Mouse (Mus musculus): ENCODE data around the gene Slc44a5. TPM values are rescaled to one million over a fixed set of nuclear protein-coding genes. Genes with fewer than 3 reads are reported as not detected.
"Not testable (repeated sequence)": the region's sequence is repeated elsewhere in the genome, so short reads cannot be mapped to it uniquely, and the experiment has no call there.

The Slc44a5 gene
- total RNA-seq, 4 experiments from 2014 or later = 28.3 to 56.4 (median 43.1) TPM

DNA sequence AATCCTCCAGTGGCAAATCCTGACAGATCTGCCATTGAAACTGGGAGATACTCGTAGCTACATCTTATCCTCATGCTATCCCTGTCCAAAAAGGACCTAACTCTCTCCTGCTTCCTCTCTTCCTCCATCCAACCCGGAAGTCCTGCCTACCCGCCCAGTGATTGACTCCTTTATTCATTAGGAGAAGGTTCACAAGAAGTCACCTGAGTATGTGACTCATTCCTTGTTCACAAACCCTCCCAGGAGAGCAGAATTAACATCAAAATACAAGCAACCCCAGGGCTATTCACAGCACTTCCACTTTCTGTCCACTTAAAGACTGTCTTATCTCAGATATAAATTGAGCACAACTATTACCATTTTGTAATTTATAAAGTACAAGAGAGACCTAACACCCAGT lies 180.3 kb downstream of the Slc44a5 start:
- not testable (repeated sequence) for DNase-seq (ENCODE audit: low spot score in 2 of 2)

DNA sequence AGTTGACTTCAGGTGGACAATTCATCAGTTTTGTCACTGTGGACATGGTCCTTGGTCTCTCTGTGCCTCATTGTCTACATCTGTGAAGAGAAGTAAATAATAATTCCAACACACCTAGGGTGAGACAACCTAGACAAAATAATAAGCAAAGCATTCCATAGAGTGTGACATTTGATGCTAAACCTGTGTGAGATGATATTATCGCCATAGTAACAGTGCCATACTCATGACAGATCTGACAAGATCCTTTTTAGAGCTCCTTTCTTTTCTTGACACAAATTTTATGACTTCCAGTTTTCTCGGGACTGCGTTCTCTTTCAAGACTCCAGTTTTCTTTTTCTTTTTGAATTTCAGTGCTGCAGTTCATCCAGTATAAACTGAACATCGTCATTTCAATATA lies 192.6 kb downstream of the Slc44a5 start:
- no peak for DNase-seq (ENCODE audit: low spot score in 2 of 2)

DNA sequence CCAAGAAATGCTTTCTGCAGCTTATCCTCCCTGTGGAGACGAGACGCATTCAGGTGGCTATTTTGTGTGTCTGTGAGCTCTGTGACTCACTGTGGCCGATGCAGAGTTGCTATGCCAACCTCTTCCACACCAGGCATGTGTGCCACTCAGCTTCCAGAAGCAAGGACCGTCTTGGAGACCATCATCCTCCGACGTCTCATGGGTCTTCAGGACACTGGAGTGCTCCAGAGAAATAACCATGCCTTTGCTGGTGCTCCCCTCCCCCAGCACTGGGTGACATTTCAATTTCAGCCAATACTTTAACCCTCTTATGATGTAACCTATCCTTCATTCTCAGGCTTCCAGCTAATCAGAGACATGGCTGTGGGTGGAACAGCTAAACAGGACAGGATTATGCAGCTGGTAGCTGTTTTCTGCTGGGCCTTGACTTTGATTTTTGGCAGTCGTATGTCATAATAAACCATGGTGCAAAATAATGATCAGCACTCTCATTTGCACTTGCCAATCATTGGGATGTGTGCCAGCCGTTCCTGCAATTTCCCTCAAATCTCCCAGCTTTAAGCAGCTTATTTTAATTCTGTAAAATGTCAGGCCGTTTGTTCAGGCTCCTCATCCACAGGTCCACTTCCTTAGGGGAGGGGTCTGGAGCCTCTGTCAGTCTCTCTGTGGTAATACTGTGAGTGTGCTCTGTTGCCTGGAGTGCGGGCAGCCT lies 198.8 kb downstream of the Slc44a5 start:
- peak; percentile 77 to 82 for DNase-seq (ENCODE audit: low spot score in 2 of 2)

DNA sequence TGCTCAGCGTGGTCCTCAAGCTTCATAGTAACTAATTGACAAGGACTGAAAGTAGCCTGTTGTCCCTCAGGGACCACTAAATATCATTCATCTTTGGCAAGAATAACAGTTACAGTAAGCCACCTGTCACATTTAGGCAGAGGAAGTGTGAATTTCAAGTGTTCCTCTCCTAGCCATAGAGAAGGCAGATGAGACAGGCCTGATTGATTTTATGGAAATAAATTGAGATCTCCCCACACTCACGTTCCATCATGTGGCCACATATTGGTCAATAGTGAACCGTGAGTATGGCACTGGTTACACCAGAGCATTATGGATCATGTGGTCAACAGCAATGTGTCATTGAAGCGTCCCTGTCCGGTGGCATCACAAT lies 199.3 kb downstream of the Slc44a5 start:
- DNase-seq (ENCODE audit: low spot score in 2 of 2) = no peak

DNA sequence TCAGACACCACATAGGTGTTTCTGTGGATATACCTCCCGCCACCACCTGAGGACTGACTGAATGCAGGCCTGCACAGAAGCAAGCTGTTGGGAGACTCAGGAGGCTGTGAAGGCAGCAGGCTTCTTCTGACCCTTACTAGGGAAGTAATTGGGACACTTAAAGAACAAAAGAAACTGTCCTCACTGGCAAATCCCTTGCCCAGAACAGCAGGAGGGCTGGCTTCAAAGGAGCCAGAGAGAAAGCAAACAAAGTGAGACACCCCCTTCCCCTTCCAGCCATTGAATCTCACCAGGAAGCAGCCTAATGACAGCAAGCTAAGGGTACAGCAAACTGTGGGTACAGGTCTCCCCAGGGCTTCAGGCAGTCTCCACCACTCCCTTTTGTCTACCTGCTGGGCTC lies 200.3 kb downstream of the Slc44a5 start:
- no peak for DNase-seq (ENCODE audit: low spot score in 2 of 2)

DNA sequence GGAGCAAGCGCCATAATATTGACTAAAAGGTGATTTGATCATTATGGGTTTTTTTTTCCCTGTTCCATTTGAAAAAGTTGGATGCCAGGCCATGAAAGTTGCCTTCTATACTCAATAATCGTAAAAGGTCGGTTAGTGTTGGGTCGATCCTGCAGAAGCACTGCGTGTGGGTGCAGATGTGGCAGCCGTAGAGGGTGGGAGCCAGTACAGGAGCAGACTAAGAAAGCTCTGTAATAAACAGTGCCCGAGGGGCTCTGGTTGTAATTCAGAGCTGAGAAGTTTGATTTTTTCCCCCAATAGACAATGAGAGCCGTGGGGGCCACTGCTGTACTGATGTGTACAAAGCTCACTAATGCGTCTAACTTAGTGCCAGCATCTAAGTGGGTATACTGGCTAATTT lies 200.8 kb downstream of the Slc44a5 start:
- DNase-seq (ENCODE audit: low spot score in 2 of 2) = no peak

DNA sequence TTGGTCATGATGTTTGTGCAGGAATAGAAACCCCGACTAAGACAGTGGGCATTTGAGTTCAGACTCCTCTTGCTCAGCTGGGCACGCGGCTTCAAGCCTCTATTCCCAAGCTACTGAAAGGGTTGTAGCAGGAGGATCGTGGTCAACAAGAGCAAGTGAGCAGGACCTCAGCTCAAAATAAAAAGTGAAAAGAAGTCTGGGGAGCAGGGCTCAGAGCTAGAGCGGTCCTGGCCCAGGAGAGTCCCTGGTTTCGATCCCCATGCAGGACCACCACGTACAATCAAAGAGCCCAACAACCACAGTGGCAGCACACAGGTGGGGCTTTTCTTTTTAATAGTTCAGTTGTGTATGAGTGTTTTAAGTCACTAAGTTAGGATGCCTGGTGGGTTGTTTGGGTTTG lies 201.5 kb downstream of the Slc44a5 start:
- DNase-seq (ENCODE audit: low spot score in 2 of 2) = no peak

DNA sequence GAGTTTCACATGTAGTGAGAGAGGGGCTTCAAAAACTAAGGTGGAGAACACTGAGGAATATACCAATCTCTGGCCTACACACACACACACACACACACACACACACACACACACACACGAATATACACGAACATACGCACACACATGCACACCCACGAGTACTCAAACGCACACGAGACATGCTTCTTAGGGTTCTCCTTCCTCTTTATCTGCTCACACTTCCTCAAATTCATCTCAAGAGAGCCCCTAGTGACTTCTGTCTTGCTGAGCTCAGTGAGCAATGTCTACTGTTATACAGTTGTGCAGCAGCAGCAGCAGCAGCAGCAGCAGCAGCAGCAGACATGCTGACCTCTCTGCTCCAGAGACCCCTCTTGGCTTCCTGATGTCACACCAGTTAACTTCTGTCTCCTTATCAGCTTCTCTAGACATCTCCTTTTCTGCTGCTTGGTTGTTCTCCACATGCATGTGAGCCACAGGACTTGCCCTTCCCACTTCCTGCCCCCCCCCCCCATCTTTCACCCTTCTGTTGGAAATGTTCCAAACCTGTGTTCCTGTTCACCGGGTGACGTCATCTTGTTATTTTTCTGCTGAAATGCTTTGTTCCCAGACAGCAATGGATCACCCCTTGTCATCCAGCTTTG lies 204.5 kb downstream of the Slc44a5 start:
- peak in 1 of 2 experiments; percentile 0 for DNase-seq (ENCODE audit: low spot score in 2 of 2)

DNA sequence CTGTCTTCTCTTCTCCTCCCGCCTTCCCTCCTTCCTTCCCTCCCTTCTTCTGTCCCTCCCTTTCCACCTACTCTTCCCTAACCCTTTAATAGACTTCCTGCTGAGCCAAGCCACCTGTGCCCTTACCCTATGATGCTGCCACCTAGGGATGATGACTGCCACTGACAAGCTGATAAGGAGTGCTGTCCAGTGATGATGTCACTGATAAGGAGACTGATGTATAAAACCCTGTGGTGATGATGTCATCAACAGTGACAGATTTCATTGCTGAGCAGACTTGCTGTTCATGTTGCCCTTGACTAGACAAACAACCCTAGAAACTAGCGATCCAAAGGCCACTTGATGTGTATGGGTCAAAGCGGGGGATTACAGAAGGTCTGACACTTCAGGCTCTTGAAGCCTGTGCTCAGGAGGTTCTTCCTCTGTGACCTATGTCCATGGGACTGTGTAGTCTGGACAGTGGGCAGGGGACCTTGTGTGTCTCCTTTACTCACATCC lies 206.2 kb downstream of the Slc44a5 start:
- DNase-seq (ENCODE audit: low spot score in 2 of 2) = peak in 1 of 2 experiments; percentile 1

DNA sequence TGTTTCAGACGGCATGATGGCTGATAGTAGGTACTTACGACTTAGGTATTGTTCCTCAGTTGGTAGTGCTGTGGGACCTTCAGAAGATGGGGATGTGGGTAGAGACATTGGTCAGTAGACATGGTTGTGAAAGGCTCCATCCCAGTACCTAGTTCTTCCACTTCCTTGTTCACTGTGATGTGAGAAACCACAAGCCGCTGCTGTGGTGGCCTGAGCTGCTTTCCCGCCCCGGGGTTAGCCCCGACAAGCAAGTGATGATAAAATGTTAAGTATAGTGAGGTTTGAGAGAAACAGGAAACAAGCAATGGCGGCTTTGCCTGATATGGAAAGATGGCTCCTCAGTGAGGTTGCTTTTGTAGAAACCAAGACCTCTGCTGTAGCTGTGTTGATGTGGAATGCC lies 209.8 kb downstream of the Slc44a5 start:
- no peak for DNase-seq (ENCODE audit: low spot score in 2 of 2)

DNA sequence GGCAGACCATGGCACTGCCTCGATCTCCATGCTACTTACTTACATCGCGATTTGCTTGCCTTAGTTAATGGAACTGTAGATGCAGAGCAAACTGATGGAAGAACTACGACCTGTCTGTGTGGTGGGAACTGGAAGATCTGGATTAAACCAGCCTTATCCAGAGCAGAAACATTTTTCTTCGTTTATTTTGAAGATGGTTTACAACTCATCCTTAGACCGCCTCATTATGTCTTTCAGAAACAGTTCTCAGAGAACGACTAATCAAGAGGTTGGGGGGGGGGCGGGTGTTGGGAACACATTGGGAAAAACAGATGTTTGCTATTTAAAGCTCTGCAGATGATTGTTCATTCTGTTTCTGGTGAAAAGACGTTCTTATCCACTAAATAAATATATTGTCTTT lies 210.7 kb downstream of the Slc44a5 start:
- no peak for DNase-seq (ENCODE audit: low spot score in 2 of 2)

DNA sequence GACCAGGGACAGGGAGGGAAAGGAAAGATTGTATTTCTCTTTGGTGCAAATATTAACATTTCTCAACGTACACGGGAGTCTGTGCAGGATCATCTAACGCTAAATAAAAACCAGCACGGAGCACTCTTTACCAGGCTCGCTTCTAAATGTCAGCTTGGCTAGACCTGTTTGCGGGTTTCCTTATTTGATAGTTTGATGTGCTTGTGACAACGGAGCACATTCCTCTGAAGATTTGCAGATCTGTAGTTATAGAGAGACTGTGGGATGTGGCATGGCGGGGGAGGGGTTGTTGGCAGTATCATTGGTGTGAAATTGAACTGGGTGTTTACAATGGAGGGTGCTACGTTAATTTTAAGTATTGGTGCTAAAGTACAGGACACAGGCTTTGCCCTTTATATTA lies 215.4 kb downstream of the Slc44a5 start:
- peak in 1 of 2 experiments; percentile 50 for DNase-seq (ENCODE audit: low spot score in 2 of 2)

DNA sequence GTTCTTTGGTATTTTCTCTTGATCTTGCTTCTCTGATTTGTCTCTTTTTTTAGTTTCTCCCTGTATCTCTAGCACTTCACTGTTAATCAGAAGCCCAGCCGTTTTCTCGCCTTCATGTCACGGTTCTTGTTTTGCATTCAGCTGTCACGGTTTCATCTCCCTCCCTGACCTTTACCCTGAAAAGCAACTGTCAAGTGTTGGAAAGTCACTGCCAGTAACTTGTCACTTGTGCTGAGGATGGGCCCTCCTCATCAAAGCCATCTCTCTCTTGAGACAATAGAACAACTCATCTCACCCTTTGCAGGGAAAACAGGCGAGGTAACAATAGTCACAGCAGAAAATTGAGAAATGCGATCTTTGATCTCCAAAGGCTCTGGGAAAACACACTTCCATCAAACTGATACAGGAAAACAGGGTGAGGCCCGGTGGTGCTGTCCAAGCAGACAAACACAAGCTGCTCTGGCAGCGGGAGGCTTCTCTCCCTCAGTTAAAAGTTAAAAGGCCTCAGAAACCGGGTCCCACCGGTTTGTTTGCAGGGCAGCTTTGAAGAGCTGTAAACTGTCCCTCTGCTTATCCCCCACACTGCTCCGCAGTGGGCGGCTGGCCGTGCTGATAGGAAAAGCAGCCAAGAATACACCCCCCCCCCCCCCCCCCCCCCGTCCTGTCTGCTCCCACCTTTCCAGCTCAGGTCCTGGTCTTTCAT lies 219.2 kb downstream of the Slc44a5 start:
- DNase-seq (ENCODE audit: low spot score in 2 of 2) = no peak

DNA sequence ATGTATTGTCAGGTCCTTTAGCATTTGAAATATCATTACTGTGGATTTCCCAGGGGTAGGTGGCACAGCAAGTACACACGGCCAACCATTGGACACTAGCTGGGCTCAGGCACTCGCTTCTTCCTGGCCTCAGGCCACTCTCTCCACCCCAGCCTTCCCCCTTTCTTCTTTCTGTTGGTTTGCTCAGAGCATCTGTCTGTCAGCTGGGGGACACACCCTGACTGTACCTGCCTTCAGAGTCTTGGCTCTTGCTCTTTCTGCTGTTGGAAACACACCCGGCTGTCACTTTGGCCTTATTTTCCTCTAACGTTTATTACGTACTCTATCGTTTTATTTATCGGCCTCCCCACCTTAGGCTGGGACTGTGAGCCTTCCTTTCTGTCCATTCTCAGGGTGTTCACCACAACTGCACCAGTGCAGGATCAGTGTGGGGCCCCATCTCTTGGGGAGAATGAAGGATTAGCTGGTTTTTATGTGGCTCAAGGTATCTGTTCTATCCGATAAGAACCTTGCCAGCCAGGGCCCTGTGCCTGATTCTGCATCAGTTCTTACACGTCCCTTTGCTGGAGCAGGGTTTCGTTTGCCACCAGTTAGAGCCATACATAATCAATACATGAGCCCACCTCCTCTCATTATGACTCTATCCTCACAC lies 220.1 kb downstream of the Slc44a5 start:
- DNase-seq (ENCODE audit: low spot score in 2 of 2) = no peak

DNA sequence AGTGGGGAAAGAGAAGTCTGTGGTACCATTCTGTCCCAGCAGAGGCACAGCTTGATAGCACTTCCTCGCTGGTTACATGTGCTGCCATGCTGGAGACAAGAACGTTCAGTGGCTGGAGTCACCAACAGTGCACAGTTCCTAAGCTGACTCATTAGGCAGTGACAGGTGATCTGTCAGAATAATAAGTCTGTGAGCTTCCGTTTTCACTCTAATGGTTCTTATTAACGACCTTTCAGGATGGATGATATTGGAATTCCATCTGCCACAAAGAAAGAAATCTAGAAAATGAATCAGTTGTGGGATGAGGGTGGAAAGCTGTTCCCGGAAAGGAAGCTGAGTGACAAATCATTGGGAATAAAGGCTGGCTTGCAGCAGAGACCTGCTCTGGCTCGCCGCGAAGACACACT lies 227.2 kb downstream of the Slc44a5 start:
- DNase-seq (ENCODE audit: low spot score in 2 of 2) = peak in 1 of 2 experiments; percentile 30

DNA sequence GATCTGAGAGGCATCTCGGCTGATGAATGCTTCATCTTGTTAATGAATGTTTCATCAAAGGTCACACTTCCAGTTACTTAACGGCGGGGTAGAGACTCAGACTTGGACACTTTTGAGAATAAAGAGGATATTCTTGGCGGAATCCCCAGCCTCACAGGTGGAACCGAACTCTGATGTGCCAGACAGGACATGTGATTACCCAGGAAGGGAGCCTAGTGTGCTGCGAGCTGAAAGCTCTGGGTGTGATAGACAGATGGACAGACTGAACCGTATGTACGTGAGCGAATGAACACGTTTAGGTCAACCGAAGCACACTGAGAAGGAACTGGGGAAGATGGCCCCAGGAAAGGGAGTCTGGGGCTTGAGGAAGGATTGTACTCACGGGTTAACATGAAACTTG lies 228.6 kb downstream of the Slc44a5 start:
- DNase-seq (ENCODE audit: low spot score in 2 of 2) = no peak

DNA sequence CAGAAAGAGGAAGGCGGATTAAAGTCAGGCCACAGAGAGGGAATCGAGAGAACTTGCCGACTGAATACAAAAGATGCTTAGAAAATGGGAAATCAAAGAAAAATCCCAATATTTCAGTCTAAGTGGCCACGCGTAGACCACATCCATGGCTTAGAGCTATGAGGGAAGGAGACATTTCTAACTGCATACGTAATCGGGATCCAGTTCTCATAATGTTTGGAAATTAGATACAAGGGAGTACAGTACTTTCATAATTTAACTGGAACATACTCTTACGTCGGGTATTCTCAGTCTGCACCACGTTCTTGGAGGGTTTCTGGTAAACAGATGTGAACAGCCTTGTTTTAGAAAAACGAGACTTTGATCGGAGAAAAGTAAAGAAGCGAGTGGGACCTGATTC lies 229.1 kb downstream of the Slc44a5 start:
- no peak for DNase-seq (ENCODE audit: low spot score in 2 of 2)

DNA sequence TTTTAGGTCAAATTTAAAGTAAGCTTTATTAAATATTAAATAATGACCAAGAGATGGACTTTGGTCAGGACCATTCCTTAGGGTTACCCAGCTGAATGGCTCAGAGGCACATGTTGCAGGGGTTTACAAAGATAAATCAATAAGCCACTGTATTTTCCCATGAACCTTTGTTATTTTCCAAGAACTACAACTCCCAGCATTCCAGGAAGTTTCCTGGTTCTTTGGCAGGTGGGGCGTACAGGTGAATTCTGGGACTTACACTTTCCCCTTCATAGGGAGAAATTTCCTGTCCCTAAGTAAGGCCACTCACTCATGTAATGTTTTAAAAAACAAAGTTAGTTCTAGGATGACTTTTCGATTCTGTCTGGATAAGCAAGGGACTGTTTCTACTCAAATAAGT lies 235.2 kb downstream of the Slc44a5 start:
- DNase-seq (ENCODE audit: low spot score in 2 of 2) = no peak

DNA sequence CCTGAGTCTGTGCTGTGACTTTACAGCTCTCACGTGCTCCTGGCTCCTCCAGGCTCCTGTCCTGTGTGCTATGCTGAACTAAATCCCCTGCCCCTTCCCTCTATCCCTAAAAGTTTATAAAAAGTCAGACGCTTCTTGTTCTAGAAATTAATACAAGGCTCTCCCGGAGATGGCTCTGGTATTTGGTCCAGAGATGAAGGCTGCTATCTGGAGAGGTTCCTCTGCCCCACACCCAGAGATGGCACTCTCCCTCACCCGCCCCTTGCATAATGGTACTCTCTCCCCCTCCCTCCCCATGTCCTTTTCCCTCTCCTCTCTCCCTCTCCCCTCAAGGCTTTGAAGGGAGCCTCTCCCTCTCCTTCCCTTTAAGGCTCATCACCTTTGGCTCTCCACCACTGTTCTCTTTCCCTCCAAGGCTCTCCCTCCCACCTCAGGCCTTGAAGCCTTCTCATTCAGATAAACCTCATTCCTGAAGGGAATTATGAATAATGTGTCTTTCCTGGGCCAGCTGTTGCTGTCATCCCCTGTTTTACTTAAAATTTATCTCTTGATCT lies 236.0 kb downstream of the Slc44a5 start:
- no peak for DNase-seq (ENCODE audit: low spot score in 2 of 2)

DNA sequence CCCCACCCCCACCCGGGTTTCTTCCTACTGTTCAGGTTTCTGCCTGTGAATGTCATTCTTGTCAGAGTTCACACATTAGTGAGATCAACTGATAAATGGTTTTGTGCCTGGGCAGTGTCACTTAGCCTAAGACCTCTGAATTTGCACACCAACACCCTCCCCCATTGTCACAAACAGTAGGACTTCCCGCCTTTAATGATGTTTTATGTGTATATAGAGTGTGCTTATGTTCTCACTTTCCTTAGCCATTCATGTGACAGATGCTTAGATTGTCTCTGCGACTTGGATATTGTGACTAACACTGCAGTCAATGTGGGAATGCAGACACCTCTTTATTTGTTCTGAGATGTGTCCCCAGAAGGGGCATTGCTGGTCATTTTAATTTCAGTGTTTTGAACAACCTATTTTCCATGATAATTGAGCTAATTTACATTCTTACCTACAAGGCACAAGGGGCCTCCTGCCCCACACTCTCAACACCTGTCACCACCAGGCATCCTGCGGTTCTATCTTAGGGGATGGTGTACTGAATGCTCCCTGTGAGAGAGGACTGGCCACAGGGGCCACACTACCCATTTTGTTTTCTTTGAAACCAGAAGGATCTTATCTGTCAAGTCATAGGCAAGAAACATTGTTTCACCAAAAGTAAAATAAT lies 236.7 kb downstream of the Slc44a5 start:
- no peak for DNase-seq (ENCODE audit: low spot score in 2 of 2)

DNA sequence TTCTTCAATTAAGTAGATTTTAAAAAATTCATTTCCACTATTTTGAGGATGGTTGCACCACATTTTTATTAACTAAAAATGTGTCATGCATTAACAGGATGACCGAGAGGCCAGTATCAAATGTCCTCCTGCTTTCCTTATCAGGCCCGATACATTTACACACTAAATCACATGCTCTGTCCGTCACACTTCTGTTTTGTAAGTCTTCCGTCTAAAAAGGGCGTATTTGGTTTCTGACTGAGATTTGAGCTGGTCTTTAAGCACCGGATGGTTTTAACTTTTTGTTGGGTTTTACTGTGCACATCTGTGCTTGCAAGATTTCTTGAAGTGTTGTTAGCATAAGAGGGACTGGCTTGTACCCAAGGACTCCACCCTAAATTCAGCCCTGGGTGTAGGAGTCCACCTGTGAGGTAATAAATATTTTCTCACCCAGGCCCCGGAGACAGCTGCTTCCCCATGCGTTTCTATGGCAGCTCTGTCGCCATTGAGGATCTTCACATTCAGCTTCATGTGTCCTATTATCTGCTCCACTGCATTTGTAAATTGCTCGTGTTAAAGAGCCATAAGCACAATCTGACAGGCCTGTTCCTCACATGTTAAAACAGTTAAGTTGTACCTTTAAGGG lies 237.3 kb downstream of the Slc44a5 start:
- DNase-seq (ENCODE audit: low spot score in 2 of 2) = no peak
